Mouse (Mus musculus): ENCODE measurements around the gene Slc22a12.

Gene Slc22a12

DNA sequence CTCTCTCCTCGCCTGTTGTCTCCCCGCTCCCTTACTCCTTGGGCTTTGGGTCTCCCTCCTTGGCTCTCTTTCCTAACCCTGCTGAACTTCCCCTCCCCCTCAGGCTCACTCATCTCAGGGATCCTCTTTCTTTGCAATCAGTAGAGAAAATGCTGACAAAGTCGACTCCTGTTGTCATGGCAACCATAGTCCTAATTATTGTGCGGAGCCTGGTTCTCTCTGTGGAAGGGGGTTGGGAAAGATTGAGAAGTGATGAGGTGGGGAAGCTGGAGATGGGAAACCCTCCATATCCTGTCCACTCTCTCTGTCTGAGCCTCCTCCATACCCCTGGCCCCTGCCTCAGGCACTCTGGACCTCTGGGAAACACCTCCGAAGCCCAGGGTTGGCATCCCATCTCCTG is 24.2 kb downstream of the Slc22a12 start:
- no peak for DNase-seq (ENCODE audit: extremely low spot score, low read depth, low spot score)

DNA sequence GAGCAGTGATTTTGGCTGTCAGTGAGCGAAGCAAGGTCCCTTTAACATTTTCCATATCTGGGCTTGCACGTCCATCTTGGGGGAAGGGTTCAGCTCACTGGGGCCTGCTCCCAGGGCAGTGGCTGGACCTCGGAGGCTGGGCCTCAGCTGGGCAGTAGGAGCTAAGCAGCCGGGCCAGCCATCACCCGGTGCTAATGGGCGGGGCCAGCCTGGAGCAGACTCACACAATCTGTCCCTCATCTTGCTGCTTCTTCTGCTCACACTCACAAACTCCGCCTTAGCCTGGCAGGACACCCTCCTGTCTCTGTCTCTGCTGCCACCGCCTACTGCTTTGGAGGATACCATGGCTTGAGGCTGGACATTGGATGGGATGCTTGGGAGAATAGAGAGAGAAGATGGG is 26.7 kb downstream of the Slc22a12 start:
- no peak for DNase-seq (ENCODE audit: extremely low spot score, low read depth, low spot score)

DNA sequence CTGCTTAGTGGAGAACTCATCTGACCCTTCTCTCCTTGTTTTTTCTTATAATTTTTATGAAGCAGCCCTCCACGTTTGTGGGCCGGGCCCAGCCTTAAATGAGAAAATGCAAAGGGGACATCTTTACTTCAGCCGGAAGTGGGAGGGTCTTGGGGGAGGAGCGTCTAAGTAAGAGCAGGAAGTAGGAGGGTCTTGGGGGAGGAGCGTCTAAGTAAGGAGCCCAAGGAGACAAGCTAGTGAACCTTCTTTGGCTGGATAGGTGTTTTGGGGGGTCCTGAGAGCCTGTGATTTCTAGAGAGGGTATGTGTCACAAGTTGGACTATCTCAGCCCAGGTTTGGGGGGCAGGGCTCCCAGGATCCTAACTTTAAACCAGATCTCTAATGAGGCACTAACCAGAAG is 27.4 kb downstream of the Slc22a12 start:
- no peak for DNase-seq (ENCODE audit: extremely low spot score, low read depth, low spot score)

DNA sequence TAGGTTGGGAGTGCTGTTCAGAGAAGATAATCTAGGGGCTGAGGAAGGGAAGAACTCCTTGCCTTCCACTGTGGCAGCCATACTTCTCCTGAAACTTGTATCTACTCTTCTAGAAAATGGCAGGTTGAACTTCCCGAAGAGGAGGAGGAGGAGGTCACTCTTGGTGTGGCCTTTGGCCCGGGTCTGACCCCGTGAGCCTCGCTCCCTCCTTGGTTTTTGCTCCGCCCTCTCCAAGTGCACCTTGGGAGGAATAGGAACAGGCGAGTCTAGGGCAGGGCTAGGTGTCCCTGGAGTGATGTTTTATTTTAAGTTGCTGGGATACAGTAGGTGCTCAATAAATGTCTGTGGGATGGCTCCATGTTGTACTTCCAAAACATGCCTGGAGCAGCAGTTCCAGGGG is 27.9 kb downstream of the Slc22a12 start:
- DNase-seq (ENCODE audit: extremely low spot score, low read depth, low spot score), result no peak

GRCm38 (mm10) chr19:6513389-6514139 is 29.3 kb downstream of the Slc22a12 start:
- no peak for DNase-seq (ENCODE audit: extremely low spot score, low read depth, low spot score)

GRCm38 (mm10) chr19:6510546-6510945 is 32.3 kb downstream of the Slc22a12 start:
- DNase-seq (ENCODE audit: extremely low spot score, low read depth, low spot score), result no peak

- no peak for DNase-seq (ENCODE audit: extremely low spot score, low read depth, low spot score)
These were observed 33.0 kb downstream of the Slc22a12 start for GRCm38 (mm10) chr19:6509881-6510280.

GRCm38 (mm10) chr19:6507393-6507792 is 35.4 kb downstream of the Slc22a12 start:
- no peak for DNase-seq (ENCODE audit: extremely low spot score, low read depth, low spot score)

- no peak for DNase-seq (ENCODE audit: extremely low spot score, low read depth, low spot score)
These were observed 38.2 kb downstream of the Slc22a12 start for GRCm38 (mm10) chr19:6504656-6505045.

DNA sequence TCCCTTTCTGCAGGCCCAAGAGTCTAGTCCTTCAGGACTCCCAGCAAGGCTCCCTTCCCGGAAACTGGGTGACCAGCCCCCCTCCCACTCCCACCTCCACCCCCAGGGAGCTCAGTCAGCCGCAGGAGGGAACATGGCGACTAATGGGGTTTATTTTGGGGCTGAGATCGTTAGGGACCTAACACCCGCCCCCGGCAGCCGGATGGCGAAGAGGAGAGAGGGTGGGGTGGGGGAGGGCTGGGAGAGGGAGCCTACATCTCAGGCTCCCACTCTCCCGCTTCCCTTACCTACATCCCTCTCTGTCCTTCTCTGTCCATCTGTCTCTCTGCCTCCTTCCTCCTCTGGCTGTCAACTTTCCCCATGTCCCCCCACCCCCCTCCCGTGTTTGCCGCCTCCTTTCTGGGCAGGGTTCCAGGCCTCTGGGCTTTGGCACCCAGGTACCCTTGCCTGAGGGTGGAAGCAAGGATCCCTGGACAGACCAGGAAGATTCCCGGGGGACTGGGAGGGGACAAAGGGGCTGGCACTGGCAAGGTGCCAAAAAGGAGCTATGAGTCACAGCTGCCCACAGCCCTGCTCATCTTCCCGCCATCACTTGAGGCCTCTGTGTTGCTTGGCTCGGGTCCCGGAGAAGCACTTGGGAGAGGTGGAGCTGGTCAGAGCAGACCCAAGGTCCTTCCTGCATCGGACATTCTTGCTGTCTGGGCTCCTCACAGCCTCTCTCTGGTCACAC is 38.7 kb downstream of the Slc22a12 start:
- DNase-seq (ENCODE audit: extremely low spot score, low read depth, low spot score), result no peak

GRCm38 (mm10) chr19:6502543-6503319 is 40.1 kb downstream of the Slc22a12 start:
- peak; percentile 49 for DNase-seq (ENCODE audit: extremely low spot score, low read depth, low spot score)

DNA sequence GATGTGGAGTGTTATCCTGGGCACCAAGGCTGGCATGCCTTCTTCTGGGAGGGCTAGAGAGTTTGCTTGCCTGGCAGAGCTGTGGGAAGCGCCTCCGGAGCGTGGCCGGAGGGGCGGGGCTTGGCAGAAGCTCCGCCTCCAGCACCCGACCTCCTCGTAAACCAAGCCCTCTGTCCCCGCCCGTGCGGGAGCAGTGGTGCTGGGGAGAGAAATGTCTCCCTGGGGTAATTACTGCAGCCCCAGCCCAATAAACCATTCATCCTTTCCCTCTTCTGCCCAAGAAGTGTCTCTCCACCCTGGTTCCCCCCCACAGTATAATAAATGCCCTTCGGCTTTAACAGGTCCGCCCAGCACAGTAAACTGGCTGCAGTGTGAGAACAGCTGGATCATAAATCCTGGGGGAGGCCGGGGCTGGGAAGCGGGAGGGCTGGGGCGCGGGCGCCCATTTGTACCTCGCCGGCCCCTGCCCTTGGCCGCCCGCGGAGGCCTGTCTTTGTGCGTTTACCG is 40.7 kb downstream of the Slc22a12 start:
- DNase-seq (ENCODE audit: extremely low spot score, low read depth, low spot score), result no peak

DNA sequence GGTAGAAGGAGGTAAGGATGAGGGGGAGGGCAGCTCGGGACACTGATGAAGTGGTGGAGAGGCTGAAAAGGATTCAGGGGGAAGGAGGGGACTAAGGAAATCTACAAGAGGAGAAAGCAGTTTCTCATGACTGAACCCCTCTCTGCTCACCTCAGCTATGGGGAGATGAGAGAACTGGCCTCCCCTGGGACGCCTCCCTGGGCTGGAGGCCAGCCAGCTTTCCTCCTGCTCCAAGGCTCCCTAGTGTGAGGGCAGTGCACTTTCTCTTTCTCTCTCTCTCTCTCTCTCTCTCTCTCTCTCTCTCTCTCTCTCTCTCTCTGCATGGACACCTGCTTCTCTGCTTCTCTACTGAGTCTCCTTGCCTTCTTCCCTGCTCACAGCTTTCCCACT is 42.2 kb downstream of the Slc22a12 start:
- no peak for DNase-seq (ENCODE audit: extremely low spot score, low read depth, low spot score)

GRCm38 (mm10) chr19:6499860-6500635 is 42.8 kb downstream of the Slc22a12 start:
- DNase-seq (ENCODE audit: extremely low spot score, low read depth, low spot score), result no peak

DNA sequence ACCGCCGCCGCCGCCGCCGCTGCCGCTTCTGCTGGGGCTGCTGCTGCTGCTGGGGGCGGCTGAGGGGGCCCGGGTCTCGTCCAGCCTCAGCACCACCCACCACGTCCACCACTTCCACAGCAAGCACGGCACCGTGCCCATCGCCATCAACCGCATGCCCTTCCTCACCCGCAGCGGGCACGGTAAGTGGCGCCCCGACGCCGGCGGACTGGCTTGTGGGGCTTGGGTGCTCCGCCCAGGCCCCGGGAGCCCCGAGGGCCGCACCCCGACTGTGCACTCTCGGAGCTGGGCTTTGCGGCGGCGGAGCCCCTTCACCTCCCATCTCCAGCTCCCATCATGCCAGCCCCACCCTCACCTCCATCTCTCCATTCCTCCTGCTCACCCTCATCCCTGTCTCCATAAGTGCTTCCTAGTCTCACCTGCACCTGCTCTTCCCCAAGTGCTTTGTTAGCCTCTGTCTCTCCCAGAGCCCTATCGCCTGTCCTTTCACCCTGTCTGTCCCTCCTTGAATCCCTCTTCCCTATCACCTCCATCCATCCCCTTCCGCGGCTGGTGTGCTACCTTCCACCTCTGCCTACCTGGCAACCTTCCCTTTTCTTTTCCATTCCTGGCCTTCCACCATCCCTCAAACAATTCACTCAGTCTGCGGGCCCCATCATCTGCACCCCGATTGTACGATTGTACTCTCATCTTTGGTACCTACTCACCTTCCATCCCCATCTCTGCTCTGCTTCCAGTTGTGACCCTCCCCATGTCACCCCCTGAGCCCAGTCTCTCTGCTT is 44.3 kb downstream of the Slc22a12 start:
- DNase-seq (ENCODE audit: extremely low spot score, low read depth, low spot score), result no peak

- DNase-seq (ENCODE audit: extremely low spot score, low read depth, low spot score), result no peak
These were observed 45.0 kb downstream of the Slc22a12 start for GRCm38 (mm10) chr19:6497803-6498202.

DNA sequence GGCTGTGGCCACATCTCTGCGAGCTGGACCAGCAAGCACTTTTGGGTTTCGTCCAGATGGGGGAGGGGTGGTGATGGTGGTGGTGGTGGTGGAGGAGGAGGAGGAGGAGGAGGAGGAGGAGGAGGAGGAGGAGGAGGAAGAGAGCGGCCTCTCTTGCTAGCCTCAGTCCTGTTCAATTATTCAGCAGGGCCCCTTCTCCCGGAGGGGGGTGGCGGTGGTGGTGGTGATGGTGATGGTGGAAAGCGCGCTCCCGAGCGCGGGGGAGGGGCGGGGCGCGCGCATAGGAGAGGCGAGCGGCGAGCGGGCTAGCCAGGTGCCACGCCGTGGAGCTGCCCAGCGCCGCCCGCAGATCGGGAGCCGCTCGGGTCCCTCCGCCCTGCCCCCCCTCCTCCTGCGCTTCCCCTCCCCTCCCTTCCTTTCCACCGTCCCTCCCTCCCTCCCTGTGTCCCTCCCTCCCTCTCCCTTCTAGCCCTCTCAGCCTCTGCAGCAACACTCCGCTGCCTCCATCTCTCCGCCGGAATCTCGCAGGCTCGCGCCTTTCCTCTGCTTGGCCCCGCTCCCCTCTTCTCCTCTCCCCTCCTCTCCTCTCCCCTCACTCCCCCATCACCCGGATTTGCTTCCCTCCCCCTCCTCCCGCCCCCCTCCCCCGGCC is 45.6 kb downstream of the Slc22a12 start:
- DNase-seq (ENCODE audit: extremely low spot score, low read depth, low spot score), result no peak

DNA sequence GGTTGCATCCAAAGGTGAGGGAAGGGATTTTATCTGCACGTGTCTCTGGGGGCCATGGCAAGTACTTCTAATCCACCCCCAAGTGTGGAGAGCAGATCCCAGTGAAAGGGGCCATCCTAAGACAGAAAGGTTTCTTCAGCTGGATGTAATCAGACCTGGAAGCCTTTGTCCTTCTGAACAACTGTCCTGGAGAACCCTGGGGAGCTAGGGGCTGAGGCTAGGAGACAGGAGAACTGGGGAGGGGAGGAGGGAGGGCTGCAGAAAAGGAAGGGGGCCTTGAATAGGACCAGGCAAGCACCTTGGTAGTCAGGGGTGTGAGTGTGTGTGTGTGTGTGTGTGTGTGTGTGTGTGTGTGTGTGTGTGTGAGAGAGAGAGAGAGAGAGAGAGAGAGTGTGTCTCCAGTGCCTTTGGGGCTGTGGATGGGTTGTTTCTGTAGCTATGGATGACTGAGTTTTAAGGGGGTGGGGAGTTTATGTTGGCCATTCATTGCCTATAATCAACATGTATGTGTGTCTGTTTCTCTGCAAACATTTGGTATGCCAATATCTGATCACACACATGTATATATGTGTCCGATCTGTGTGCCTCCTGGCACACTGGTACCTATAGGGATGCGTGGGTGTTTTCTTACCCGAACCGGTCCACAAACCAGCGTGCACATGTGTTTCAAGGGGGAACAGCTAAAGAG is 46.2 kb downstream of the Slc22a12 start:
- no peak for DNase-seq (ENCODE audit: extremely low spot score, low read depth, low spot score)

DNA sequence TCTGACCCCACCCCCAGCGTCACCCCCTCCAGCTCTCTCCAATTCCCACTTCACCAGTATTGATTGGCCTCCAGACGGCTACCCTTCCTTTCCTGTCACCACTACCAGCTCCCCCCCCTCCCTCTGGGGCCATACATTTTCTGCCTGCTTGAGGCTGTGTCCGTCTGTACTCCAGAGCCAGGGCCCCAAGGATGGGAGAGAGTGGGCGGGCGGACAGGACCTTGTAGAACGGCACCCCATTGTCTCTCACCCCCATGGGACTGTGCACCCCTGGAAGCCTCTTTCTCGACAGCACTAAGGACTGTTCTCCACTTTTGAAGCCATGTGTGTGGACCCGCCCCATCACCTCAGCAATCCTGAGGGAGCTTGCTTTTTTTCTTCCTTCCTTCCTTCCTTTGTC is 47.1 kb downstream of the Slc22a12 start:
- DNase-seq (ENCODE audit: extremely low spot score, low read depth, low spot score), result no peak
